Mouse (Mus musculus): ENCODE data around the gene Pip4k2a.
"Not testable (repeated sequence)": the region's sequence is repeated elsewhere in the genome, so short reads cannot be mapped to it uniquely, and the experiment has no call there.

Gene Pip4k2a

DNA sequence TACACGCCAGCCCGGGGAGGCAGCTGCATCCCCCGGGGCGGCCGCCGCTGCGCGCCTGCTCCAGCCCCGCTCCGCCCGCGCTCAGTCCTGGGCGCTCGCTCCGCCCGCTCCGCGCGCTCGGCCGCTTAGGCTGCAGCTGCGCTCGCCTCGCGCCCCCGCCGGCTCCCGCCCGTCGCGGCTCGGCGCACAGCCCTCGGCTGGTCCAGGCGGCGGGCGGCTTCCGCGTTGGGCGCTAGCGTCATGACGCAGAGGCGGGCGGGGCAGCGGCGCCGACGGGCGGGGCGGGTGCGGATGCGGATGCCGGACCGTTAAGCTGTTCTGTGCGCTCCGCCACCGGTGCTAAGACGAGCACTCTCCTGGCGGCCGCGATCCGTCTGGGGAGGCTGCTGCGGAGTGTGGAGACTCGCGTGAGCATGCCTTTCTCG, at the start of gene Pip4k2a, which contains the start of gene 4930426L09Rik:
Gene Pip4k2a, minus strand, starts transcription at position 73 of the 425 bp plus-strand sequence.
Gene 4930426L09Rik, plus strand, starts transcription at position 290 of the 425 bp plus-strand sequence.
- peak; percentile 94 for DNase-seq (ENCODE audit: low spot score in 2 of 2)

DNA sequence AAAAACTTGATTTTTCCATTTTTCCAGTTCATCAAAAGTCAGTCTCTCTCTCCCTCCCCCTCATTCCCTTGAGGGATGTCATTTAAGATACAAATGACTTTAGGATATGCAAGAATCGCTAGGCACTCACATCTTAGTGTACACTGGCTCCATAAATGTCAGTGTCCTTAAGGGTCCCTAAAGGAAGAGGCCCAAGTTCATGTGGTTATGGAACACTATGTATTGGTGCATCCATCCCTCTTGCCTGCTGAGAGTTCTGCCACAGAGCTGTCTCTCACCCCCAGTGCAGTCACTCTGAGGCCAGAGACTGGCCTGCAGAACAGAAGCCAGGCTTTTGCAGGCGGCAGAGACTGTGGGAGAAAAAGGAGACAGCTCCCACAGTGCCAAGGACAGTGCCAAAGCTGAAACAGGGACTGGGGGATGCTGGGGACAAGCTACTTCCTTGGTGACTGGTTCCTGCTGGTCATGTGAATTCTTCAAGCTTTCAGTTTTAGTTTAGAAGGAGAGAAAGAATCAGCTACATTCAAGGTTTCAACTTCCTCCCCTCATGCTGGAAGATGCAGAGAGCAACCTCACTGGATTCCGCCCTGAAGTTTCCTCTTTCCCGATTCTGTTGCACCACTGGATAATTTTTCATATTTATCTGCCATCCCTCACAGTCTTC, 40.1 kb upstream of the Pip4k2a start:
- no peak for DNase-seq (ENCODE audit: low spot score in 2 of 2)

DNA sequence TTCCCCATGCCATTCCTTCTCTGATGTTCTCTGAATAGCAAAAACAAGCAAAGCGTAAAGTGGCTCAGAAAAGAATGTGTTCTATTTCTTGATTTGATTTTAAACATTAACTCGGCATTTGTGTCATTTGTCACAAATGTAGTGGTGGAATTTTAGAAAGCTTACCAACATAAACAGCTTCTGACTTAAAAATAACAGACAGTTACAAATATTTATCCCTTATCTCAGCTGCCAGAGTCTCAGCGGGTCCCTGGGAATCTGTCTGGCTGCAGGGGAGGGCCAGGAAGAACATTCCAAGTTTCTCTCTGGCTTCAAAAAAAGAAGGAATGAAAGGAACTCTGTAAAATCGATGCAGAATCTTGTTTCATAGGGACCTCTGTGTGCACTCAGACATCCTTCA, 39.5 kb upstream of the Pip4k2a start:
- no peak for DNase-seq (ENCODE audit: low spot score in 2 of 2)

- DNase-seq (ENCODE audit: low spot score in 2 of 2): no peak
These were observed 26.9 kb upstream of the Pip4k2a start for GRCm38 (mm10) chr2:19024807-19025206.

- DNase-seq (ENCODE audit: low spot score in 2 of 2): no peak
These were observed 20.1 kb upstream of the Pip4k2a start for GRCm38 (mm10) chr2:19018034-19018433.

- DNase-seq (ENCODE audit: low spot score in 2 of 2): no peak
These were observed 18.9 kb upstream of the Pip4k2a start for GRCm38 (mm10) chr2:19016839-19017238.

DNA sequence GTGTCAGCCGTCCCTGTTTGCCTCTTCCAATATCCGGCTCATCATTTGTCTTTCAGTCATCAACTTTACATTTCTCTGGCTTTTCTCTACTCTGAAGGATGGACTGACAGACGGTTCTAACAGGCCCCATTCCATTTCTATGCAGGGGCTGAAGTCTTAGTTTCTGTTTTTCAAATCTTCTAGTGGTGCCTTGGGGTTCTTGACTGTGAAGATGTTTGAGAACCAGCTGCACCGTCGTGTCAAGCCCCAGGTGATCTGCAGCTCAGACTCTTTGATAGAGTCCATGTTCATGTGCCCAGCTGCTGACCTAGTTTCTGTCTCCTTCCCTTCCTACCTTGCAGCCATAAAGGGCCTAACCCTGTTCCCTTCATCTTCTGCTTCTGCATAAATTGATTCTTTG, 18.4 kb upstream of the Pip4k2a start:
- no peak for DNase-seq (ENCODE audit: low spot score in 2 of 2)

GRCm38 (mm10) chr2:19011443-19011842, 13.5 kb upstream of the Pip4k2a start:
- DNase-seq (ENCODE audit: low spot score in 2 of 2): no peak

DNA sequence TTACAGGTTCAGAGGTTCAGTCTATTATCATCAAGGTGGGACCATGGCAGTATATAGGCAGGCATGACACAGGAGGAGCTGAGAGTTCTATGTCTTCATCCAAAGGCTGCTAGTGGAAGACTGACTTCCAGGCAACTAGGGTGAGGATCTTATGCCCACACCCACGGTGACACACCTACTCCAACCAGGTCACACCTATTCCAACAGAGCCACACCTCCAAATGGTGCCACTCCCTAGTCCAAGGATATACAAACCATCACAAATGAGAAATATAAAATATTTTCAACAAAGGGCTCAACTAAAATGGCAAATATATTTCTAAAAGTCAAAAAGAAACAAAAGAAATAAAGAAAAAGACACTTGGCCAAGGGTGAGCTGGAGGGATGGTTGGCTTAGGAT, 12.6 kb upstream of the Pip4k2a start:
- DNase-seq (ENCODE audit: low spot score in 2 of 2): not testable (repeated sequence)

GRCm38 (mm10) chr2:19007580-19007979, 9.7 kb upstream of the Pip4k2a start:
- DNase-seq (ENCODE audit: low spot score in 2 of 2): no peak

DNA sequence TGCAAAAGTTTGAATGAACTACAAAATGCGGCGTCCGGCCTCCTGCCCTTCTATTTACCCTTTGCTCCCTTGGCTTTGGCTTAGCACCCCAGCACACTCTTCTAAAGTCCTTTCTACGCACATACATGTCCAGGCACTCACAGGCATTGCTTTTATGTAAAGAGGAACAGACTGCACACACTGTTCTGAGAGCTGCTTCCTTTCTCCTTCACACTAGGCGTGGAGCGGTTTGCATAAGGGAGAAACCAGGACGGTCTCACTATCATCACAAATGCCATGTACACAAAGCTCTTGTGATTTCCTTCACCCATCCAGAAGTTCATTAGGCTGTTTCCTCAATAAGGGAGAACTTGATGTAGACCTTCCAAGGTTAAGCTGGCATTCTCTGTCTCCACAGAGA, 8.2 kb upstream of the Pip4k2a start:
- no peak for DNase-seq (ENCODE audit: low spot score in 2 of 2)

DNA sequence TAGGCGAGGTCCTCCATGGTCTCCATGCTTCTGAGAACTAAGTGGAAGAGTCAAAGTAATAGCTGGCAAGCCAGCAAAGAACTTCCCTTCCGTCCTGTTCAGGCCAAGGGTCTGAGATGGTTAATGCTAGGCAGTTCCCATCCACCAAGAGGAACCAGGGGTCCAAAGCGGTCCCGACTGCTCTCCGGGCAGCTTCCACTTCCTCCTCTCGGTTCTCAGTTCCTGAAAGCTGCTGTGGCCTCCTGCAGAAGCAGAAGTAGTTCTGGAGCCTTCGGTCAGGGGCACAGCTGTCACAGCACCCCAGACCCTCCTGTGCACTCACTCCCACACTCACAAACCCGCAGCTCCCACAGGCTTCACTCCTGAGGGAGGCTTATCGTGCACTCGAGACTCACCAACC, 6.9 kb upstream of the Pip4k2a start:
- DNase-seq (ENCODE audit: low spot score in 2 of 2): no peak

- no peak for DNase-seq (ENCODE audit: low spot score in 2 of 2)
These were observed 1.5 kb upstream of the Pip4k2a start for GRCm38 (mm10) chr2:18999395-18999794.

- DNase-seq (ENCODE audit: low spot score in 2 of 2): peak; percentile 48 to 50
These were observed 447 bp downstream of the Pip4k2a start for GRCm38 (mm10) chr2:18997387-18997971.

DNA sequence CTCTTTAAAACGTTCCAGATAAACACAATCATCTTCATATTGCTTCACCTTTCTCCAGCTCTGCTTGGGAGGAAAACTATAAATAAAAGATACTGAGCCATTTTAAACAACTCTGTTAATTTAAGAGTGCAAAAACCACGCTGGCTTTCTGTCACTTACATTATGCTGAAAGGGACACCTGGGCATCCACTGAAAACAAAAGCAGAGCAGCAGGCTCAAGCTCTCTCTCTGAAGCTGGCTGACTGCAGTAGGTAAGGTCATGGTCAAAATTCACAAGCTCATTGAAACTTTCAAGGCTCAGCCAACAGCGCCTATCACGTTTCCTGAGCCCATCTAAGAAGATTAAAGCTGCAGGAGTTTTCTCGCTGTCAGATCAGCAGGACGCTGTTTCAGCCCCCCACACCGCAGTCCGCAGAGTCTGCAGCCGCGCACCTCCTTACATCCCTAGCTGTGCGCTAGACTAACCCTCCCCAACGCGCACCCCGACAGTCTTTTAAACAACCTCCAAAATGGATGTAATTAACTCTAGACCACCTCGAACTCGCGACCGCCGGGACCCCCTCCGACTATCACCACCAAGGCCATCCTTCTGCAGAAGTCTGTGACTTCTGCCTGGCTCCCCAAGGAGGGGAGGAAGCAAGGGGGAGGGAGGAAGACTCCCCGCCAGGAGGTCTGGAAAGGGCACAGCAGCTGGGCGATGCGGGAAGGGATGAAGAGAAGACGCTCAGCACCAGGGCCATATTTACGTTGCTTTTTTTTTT, 1.3 kb downstream of the Pip4k2a start:
- DNase-seq (ENCODE audit: low spot score in 2 of 2): peak; percentile 21 to 34

DNA sequence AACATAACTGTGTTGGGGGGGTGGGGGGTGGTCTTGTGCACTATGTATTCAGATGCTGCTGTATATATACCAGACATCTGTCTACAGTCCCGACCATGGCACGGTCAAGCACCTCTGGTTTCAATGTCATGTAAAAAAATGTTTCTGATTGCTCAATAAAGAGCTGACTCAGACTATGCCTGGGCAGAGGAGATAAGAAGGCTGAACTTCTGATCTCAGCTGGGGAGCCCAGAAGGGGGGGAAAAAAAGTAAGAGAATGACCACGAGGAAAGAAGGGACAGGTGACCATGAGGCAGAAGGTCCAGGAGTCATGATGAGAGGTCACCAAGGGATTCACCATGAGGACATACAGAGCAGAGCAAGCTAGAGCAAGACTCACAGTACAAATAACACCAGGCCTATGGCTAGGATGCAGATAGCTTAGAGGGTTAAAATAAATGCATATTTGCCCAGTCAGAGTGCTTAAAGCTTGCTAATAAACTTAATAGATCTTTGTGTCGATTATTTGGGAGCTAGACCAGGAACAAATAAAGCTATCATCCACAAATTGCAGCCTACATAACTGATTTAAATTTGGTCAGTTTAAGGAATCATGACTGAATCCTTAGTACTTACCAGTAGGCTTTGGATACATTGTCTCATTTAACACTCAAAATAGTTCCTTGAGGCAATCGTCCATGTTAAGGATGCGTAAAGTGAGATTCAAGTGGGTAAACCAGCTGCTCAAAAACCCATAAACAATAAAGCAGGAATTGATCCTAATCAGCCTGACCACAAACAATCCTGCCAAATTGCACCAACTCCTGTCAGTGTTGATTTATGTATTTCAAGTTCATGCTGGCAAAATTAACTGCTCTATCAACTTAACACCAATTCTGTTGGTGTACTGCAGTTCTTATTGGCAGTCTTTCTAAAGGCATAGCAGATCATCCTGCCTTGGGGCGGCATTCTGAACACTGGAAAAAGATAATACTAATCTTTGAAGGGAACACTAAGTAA, 5.1 kb downstream of the Pip4k2a start:
- DNase-seq (ENCODE audit: low spot score in 2 of 2): no peak

- no peak for DNase-seq (ENCODE audit: low spot score in 2 of 2)
These were observed 9.0 kb downstream of the Pip4k2a start for GRCm38 (mm10) chr2:18988885-18989284.

DNA sequence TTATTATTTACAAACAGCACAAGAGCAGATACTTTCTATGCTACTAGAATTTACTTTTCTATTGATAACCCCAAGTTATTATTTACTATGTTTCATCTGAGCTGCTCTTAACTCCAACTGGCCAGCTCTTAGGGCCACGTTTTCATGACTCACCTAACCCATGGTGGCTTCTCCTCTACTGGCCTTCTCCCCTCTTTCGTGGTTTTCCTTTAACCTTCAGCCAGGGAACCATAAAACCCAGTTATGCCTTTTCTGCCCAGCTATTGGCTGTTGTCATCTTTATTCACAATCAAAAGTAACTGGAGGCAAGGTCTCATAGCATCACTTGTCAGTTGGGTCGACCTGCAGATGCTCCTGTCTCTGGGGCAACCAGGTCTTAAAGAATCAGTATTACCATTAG, 12.4 kb downstream of the Pip4k2a start:
- DNase-seq (ENCODE audit: low spot score in 2 of 2): no peak

DNA sequence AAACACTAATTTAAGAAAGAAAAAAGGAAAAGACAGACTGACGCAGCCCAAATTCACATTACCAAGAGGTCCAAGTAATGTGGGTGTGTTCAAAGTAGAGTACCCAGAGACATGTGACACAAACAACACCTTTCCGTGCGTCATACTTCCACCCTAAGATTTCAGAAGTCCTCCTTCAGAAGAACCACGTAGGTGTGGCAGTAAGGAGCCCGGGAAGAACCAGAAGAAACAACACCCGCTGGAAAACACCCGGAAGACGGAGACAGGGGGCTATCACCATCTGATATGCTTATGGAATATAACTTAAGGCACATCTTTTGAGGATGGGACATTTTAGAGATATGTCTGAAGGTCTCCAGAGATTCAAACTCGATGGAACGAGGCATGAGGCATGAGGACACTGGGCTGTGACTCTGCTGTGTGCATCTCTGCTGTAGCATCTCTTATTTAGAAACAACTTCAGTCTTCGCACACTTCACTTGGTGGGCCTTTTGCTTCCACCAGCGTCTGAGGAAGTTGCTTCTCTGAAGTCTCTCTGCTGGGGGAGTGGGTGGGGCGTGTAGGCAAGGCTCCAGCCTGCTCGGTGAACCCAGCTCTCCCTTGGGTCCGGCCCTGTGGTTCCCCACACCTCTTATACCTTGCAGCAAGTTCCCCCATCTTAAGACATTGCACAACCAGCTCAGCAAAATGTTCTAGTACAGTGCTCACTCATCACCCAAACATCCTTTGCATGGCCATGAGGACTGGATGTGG, 13.7 kb downstream of the Pip4k2a start:
- DNase-seq (ENCODE audit: low spot score in 2 of 2): no peak

GRCm38 (mm10) chr2:18983546-18983945, 14.4 kb downstream of the Pip4k2a start:
- DNase-seq (ENCODE audit: low spot score in 2 of 2): no peak

GRCm38 (mm10) chr2:18982581-18982980, 15.3 kb downstream of the Pip4k2a start:
- no peak for DNase-seq (ENCODE audit: low spot score in 2 of 2)

Measured in frontal cortex, postnatal 36 days (tissue).